In genomic region chr11:73084303-73084702, GRCm38 (mm10) we compare ENCODE assay signal across 8 mouse cellular contexts. TPM values are rescaled to one million over a fixed set of nuclear protein-coding genes. Genes with fewer than 3 reads are reported as not detected.
A peak's percentile ranks its signal among the peaks of the same experiment; 100 is the strongest.
DNase-seq lines count a peak whose midpoint lies in the region; ATAC-seq and TF ChIP-seq lines count a peak whose summit lies in the region.

No protein-coding gene starts in this region.

- peaks cover 12% of the 10 kb centered on the region for H3K4me1 ChIP-seq in kidney, embryonic 15.5 days
- no peaks in the 10 kb centered on the region; the same call in 1 of the 2 replicates for H3K4me1 ChIP-seq in embryonic facial prominence, embryonic 11.5 days (ENCODE audit: control insufficient read depth, insufficient read depth, low read length)
- peaks cover 2% of the 10 kb centered on the region; the same call in 1 of the 2 replicates for H3K4me1 ChIP-seq in cerebellum, adult 2 months (ENCODE audit: control insufficient read depth, insufficient read depth, low read length)

- peaks cover 48% of the 10 kb centered on the region for H3K36me3 ChIP-seq in kidney, embryonic 15.5 days
- H3K36me3 ChIP-seq in embryonic facial prominence, embryonic 11.5 days (replicated peaks; ENCODE audit: control insufficient read depth, insufficient read depth, low read depth, low read length) = peaks cover 3% of the 10 kb centered on the region

- H3K27me3 ChIP-seq in kidney, embryonic 15.5 days = no peaks in the 10 kb centered on the region
- no peaks in the 10 kb centered on the region for H3K27me3 ChIP-seq in embryonic facial prominence, embryonic 11.5 days (ENCODE audit: control insufficient read depth, insufficient read depth, low read length)
- H3K27me3 ChIP-seq in cerebellum, adult 2 months (ENCODE audit: control insufficient read depth, insufficient read depth, low read length) = no peaks in the 10 kb centered on the region

- ATAC-seq in kidney, embryonic 15.5 days (replicated peaks; ENCODE audit: low FRiP score) = no peak
- ATAC-seq in embryonic facial prominence, embryonic 11.5 days (replicated peaks; ENCODE audit: insufficient number of reproducible peaks, low FRiP score, low TSS enrichment, low read depth) = no peak
- peak; percentile 84 for ATAC-seq in megakaryocyte progenitor cell, adult 5-6 weeks (replicated peaks; ENCODE audit: poor library complexity)

- WGBS in kidney, embryonic 15.5 days = 75% methylated on average over 6 of the region's 6 CpGs
- 45% methylated on average over 6 of the region's 6 CpGs for WGBS in embryonic facial prominence, embryonic 11.5 days
- WGBS in cerebellum, adult 2 months = 75% methylated on average over 6 of the region's 6 CpGs

- no peak for TF ChIP-seq CTCF in cerebellum, adult 2 months (IDR thresholded peaks at IDR 0.05; ENCODE audit: borderline replicate concordance, insufficient read depth, low read depth, low read length)

- no peak overlapping the region for H3K4me2 ChIP-seq in kidney, embryonic 15.5 days
- H3K4me2 ChIP-seq in embryonic facial prominence, embryonic 11.5 days (ENCODE audit: low read depth, low read length) = no peak overlapping the region

- peak overlapping the region; percentile 71; the same call in 1 of the 2 replicates for H3K27ac ChIP-seq in kidney, embryonic 15.5 days
- no peak overlapping the region for H3K27ac ChIP-seq in embryonic facial prominence, embryonic 11.5 days (replicated peaks; ENCODE audit: low read depth, low read length)
- H3K27ac ChIP-seq in cerebellum, adult 2 months (ENCODE audit: insufficient read depth, low read length) = no peak overlapping the region

- no peak overlapping the region for H3K4me3 ChIP-seq in kidney, embryonic 15.5 days (replicated peaks)
- no peak overlapping the region for H3K4me3 ChIP-seq in embryonic facial prominence, embryonic 11.5 days (ENCODE audit: low read depth, low read length)
- H3K4me3 ChIP-seq in cerebellum, adult 2 months (replicated peaks; ENCODE audit: insufficient read depth, low read depth, low read length) = no peak overlapping the region

- TF ChIP-seq POLR2A in cerebellum, adult 2 months (IDR thresholded peaks at IDR 0.05; ENCODE audit: borderline replicate concordance, insufficient read depth, low read length) = no peak

- no peak for DNase-seq in kidney, postnatal 36 days
- peak; percentile 70 for DNase-seq in CD4-positive, CD25-positive, alpha-beta regulatory T cell, adult 2 months (ENCODE audit: low read depth, low spot score)
- DNase-seq in embryonic facial prominence, embryonic 11.5 days (ENCODE audit: low spot score) = peak; percentile 62
- no peak for DNase-seq in cerebellum, adult 2 months
- DNase-seq in right cerebral cortex, postnatal 4 days = no peak
- no peak for DNase-seq in ovary, postnatal 36 days (ENCODE audit: low spot score)

- no peaks in the 10 kb centered on the region for H3K9me3 ChIP-seq in kidney, embryonic 15.5 days (replicated peaks)
- no peaks in the 10 kb centered on the region for H3K9me3 ChIP-seq in embryonic facial prominence, embryonic 11.5 days (replicated peaks; ENCODE audit: control insufficient read depth, low read length)

- H3K9ac ChIP-seq in kidney, embryonic 15.5 days = no peak overlapping the region
- no peak overlapping the region for H3K9ac ChIP-seq in embryonic facial prominence, embryonic 11.5 days (replicated peaks; ENCODE audit: low read length)

RNA-seq across cellular contexts. Expression of gene Itgae, which starts 6.1 kb away (rescaled TPM):
- 0.37 and 0.42 TPM in 2 replicates for polyA plus RNA-seq in kidney, embryonic 15.5 days (2015; fragmentation: Nextera tagmentation; extraction: Ambion mirVana)
- 0.06 and 0.17 TPM in 2 replicates for polyA plus RNA-seq in embryonic facial prominence, embryonic 11.5 days (2014; fragmentation: Nextera tagmentation; extraction: Ambion mirVana)
- 0.07 TPM in 1 of 2 replicates, not detected in the other for total RNA-seq in megakaryocyte progenitor cell, adult 5-6 weeks (2015)
- 0.20 TPM in 1 of 2 replicates, not detected in the other for total RNA-seq in megakaryocyte progenitor cell, adult 5-6 weeks (2017)
- polyA plus RNA-seq in cerebellum, adult 2 months (2012; rRNA removed) = 0.24 and 0.33 TPM in 2 replicates

RNA-seq across cellular contexts. Expression of gene Ncbp3, which starts 36.7 kb away (rescaled TPM):
- 12.1 and 12.9 TPM in 2 replicates for polyA plus RNA-seq in kidney, embryonic 15.5 days (2015; fragmentation: Nextera tagmentation; extraction: Ambion mirVana)
- polyA plus RNA-seq in embryonic facial prominence, embryonic 11.5 days (2014; fragmentation: Nextera tagmentation; extraction: Ambion mirVana) = 11.3 and 11.9 TPM in 2 replicates
- 9.6 and 10.2 TPM in 2 replicates for total RNA-seq in megakaryocyte progenitor cell, adult 5-6 weeks (2015)
- 12.7 and 15.1 TPM in 2 replicates for total RNA-seq in megakaryocyte progenitor cell, adult 5-6 weeks (2017)
- 6.4 and 6.5 TPM in 2 replicates for polyA plus RNA-seq in cerebellum, adult 2 months (2012; rRNA removed)

RNA-seq across cellular contexts. Expression of gene Haspin, which starts 53.8 kb away (rescaled TPM):
- polyA plus RNA-seq in kidney, embryonic 15.5 days (2015; fragmentation: Nextera tagmentation; extraction: Ambion mirVana) = 17.5 and 18.9 TPM in 2 replicates
- 20.1 and 21.6 TPM in 2 replicates for polyA plus RNA-seq in embryonic facial prominence, embryonic 11.5 days (2014; fragmentation: Nextera tagmentation; extraction: Ambion mirVana)
- 17.2 and 19.0 TPM in 2 replicates for total RNA-seq in megakaryocyte progenitor cell, adult 5-6 weeks (2015)
- 17.7 and 24.1 TPM in 2 replicates for total RNA-seq in megakaryocyte progenitor cell, adult 5-6 weeks (2017)
- 0.05 and 0.10 TPM in 2 replicates for polyA plus RNA-seq in cerebellum, adult 2 months (2012; rRNA removed)

Comparison
In these comparisons a context has a peak if more than half of its experiments do, and no peak if none do; other contexts are left out.
1. DNase-seq: peak in CD4-positive, CD25-positive, alpha-beta regulatory T cell, adult 2 months (single experiment) and embryonic facial prominence, embryonic 11.5 days (single experiment); none in kidney, postnatal 36 days (0 of 2), cerebellum, adult 2 months (0 of 2), right cerebral cortex, postnatal 4 days (single experiment) and ovary, postnatal 36 days (single experiment).
2. RNA of gene Haspin, which starts 53.8 kb away (polyA plus RNA-seq): 20.1 to 21.6 TPM in embryonic facial prominence, embryonic 11.5 days and 17.5 to 18.9 TPM in kidney, embryonic 15.5 days; 0.05 to 0.10 TPM in cerebellum, adult 2 months; every median in the first group is over 10 times any median in the second.